Mouse (Mus musculus) heart, embryonic 13.5 days (tissue): Measurements from ENCODE around the gene Lrrn4cl. TPM values are rescaled to one million over a fixed set of nuclear protein-coding genes. Genes with fewer than 3 reads are reported as not detected.

Experiments
- ATAC-seq: fragments of 200-750 bp; cut with Nextera tagmentation; 2 replicates; pipeline ENCODE4 v1.8.0; 2017; ENCODE audit warnings: moderate TSS enrichment; ENCODE audit not compliant: insufficient number of reproducible peaks, low FRiP score, low TSS enrichment; ENCODE audit errors: extremely low read depth
- H3K27ac ChIP-seq: fragments of 300-500 bp; sonication (generic); replicated peaks from 2 replicates; pipeline ENCODE4 v1.5.1; 2015; ENCODE audit warnings: moderate library complexity, mild to moderate bottlenecking, inconsistent platforms
- H3K27me3 ChIP-seq: fragments of 300-500 bp; sonication (generic); replicated peaks from 2 replicates; pipeline ENCODE4 v1.6.1; 2015; ENCODE audit warnings: mild to moderate bottlenecking, inconsistent platforms
- H3K36me3 ChIP-seq: fragments of 300-500 bp; sonication (generic); 2 replicates; pipeline ENCODE4 v1.6.1; 2015; ENCODE audit warnings: mild to moderate bottlenecking, inconsistent platforms
- H3K4me1 ChIP-seq: fragments of 300-500 bp; sonication (generic); 2 replicates; pipeline ENCODE4 v1.6.1; 2015; ENCODE audit warnings: inconsistent platforms
- H3K4me2 ChIP-seq: fragments of 300-500 bp; sonication (generic); 2 replicates; pipeline ENCODE4 v1.6.1; 2015; ENCODE audit warnings: inconsistent platforms, mild to moderate bottlenecking, moderate library complexity
- H3K4me3 ChIP-seq: fragments of 300-500 bp; sonication (generic); 2 replicates; pipeline ENCODE4 v1.5.1; 2015; ENCODE audit warnings: moderate library complexity, mild to moderate bottlenecking, inconsistent platforms
- H3K9ac ChIP-seq: fragments of 300-500 bp; sonication (generic); 2 replicates; pipeline ENCODE4 v1.6.1; 2015; ENCODE audit warnings: inconsistent platforms, mild to moderate bottlenecking, moderate library complexity
- H3K9me3 ChIP-seq: fragments of 300-500 bp; sonication (generic); 2 replicates; pipeline ENCODE4 v1.6.1; 2016; ENCODE audit warnings: inconsistent platforms
- WGBS: fragments of 180-500 bp; shearing (Covaris S2); methylation state at CpG from one replicate; pipeline ENCODE4 v1.1.7; 2015; ENCODE audit warnings: mixed read lengths; 5-methylcytosine and 5-hydroxymethylcytosine counted together
- polyA plus RNA-seq: library from polyadenylated mRNA; unstranded; fragments of >200 nt; fragmentation: Nextera tagmentation; extraction: Ambion mirVana; gene quantifications from 2 replicates; pipeline ENCODE4 v1.2.1, GENCODE M21; 2015

The Lrrn4cl gene
- 0.79 and 0.88 TPM in 2 replicates for polyA plus RNA-seq

- Histone ChIP-seq H3K27me3 (no peaks in the 10 kb centered on the region), H3K4me1 (peaks cover 13% of the 10 kb centered on the region), H3K4me3 (peak within 1 kb of the TSS; percentile 13), H3K27ac (peak within 1 kb of the TSS; percentile 61), H3K36me3 (peaks cover 37% of the 10 kb centered on the region), H3K9ac (peak within 1 kb of the TSS; percentile 62), H3K4me2 (peak within 1 kb of the TSS; percentile 47), H3K9me3 (no peaks in the 10 kb centered on the region)
- ATAC-seq, result no peak
- WGBS, result 17% methylated on average over 7 of the region's 7 CpGs
Measured at GRCm38 (mm10) chr19:8850402-8850901, at the start of gene Lrrn4cl. Gene Lrrn4cl, plus strand, starts transcription at chr19:8850768.

GRCm38 (mm10) chr19:8802130-8802821 lies 48.3 kb upstream of the Lrrn4cl start, which contains the start of gene Zbtb3:
Gene Zbtb3, plus strand, starts transcription at chr19:8802555.
- Histone ChIP-seq H3K9me3 (no peaks in the 10 kb centered on the region), H3K4me1 (peaks cover 19% of the 10 kb centered on the region), H3K27ac (peak within 1 kb of the TSS; percentile 90), H3K4me2 (peak within 1 kb of the TSS; percentile 84), H3K4me3 (peak within 1 kb of the TSS; percentile 76), H3K9ac (peak within 1 kb of the TSS; percentile 84), H3K27me3 (no peaks in the 10 kb centered on the region), H3K36me3 (peaks cover 34% of the 10 kb centered on the region)
- peak; percentile 97 for ATAC-seq
- WGBS, result under 1% methylated on average over 30 of the region's 30 CpGs

- no peaks in the 10 kb centered on the region for H3K9me3 ChIP-seq
- peak overlapping the region; percentile 84 for H3K4me2 ChIP-seq
- 84% methylated on average over 9 of the region's 9 CpGs for WGBS
- H3K27ac ChIP-seq, result peak overlapping the region; percentile 90; the same call in 1 of the 2 replicates
- peaks cover 13% of the 10 kb centered on the region for H3K4me1 ChIP-seq
- H3K4me3 ChIP-seq, result peak overlapping the region; percentile 76
- peaks cover 43% of the 10 kb centered on the region for H3K36me3 ChIP-seq
- ATAC-seq, result no peak
- peak overlapping the region; percentile 84; the same call in 1 of the 2 replicates for H3K9ac ChIP-seq
- H3K27me3 ChIP-seq, result no peaks in the 10 kb centered on the region
Measured at GRCm38 (mm10) chr19:8803204-8803780, 47.3 kb upstream of the Lrrn4cl start.

GRCm38 (mm10) chr19:8803879-8804660 lies 46.5 kb upstream of the Lrrn4cl start:
- H3K36me3 ChIP-seq, result peaks cover 49% of the 10 kb centered on the region
- 83% methylated on average over 11 of the region's 11 CpGs for WGBS
- H3K4me1 ChIP-seq, result peaks cover 13% of the 10 kb centered on the region
- no peak overlapping the region for H3K27ac ChIP-seq
- H3K9me3 ChIP-seq, result no peaks in the 10 kb centered on the region
- H3K4me3 ChIP-seq, result no peak overlapping the region
- no peak overlapping the region for H3K4me2 ChIP-seq
- no peak overlapping the region for H3K9ac ChIP-seq
- no peak for ATAC-seq
- no peaks in the 10 kb centered on the region for H3K27me3 ChIP-seq

GRCm38 (mm10) chr19:8806810-8807209 lies 43.8 kb upstream of the Lrrn4cl start:
- Histone ChIP-seq H3K27ac (no peak overlapping the region), H3K36me3 (peaks cover 70% of the 10 kb centered on the region)
- no peak for ATAC-seq

GRCm38 (mm10) chr19:8815812-8816211 lies 34.8 kb upstream of the Lrrn4cl start:
- 83% methylated on average over 11 of the region's 11 CpGs for WGBS
- peaks cover 60% of the 10 kb centered on the region for H3K36me3 ChIP-seq
- no peak for ATAC-seq

More at GRCm38 (mm10) chr19:8806810-8807209, 43.8 kb upstream of the Lrrn4cl start:
- Histone ChIP-seq H3K9me3 (no peaks in the 10 kb centered on the region), H3K4me1 (peaks cover 9% of the 10 kb centered on the region), H3K27me3 (no peaks in the 10 kb centered on the region), H3K4me2 (no peak overlapping the region), H3K9ac (no peak overlapping the region), H3K4me3 (no peak overlapping the region)
- WGBS, result 90% methylated on average over 5 of the region's 5 CpGs

GRCm38 (mm10) chr19:8817001-8817400 lies 33.6 kb upstream of the Lrrn4cl start:
- 82% methylated on average over 3 of the region's 3 CpGs for WGBS

More at GRCm38 (mm10) chr19:8815812-8816211, 34.8 kb upstream of the Lrrn4cl start:
- Histone ChIP-seq H3K27me3 (no peaks in the 10 kb centered on the region), H3K4me1 (peaks cover 23% of the 10 kb centered on the region), H3K4me3 (no peak overlapping the region), H3K9me3 (no peaks in the 10 kb centered on the region), H3K9ac (peak overlapping the region; percentile 61), H3K4me2 (no peak overlapping the region), H3K27ac (no peak overlapping the region)

GRCm38 (mm10) chr19:8818301-8818798 lies 32.2 kb upstream of the Lrrn4cl start:
- ATAC-seq, result no peak
- Histone ChIP-seq H3K36me3 (peaks cover 47% of the 10 kb centered on the region), H3K4me1 (peaks cover 41% of the 10 kb centered on the region), H3K4me2 (peak overlapping the region; percentile 88), H3K9me3 (no peaks in the 10 kb centered on the region), H3K27me3 (no peaks in the 10 kb centered on the region), H3K27ac (peak overlapping the region; percentile 99), H3K9ac (peak overlapping the region; percentile 89), H3K4me3 (peak overlapping the region; percentile 99)
- WGBS, result 19% methylated on average over 14 of the region's 14 CpGs

More at GRCm38 (mm10) chr19:8817001-8817400, 33.6 kb upstream of the Lrrn4cl start:
- ATAC-seq, result no peak
- Histone ChIP-seq H3K4me3 (peak overlapping the region; percentile 99; the same call in 1 of the 2 replicates), H3K4me2 (peak overlapping the region; percentile 88), H3K36me3 (peaks cover 52% of the 10 kb centered on the region), H3K9ac (peak overlapping the region; percentile 69), H3K27ac (no peak overlapping the region), H3K4me1 (peaks cover 28% of the 10 kb centered on the region), H3K27me3 (no peaks in the 10 kb centered on the region), H3K9me3 (no peaks in the 10 kb centered on the region)

GRCm38 (mm10) chr19:8818801-8819595 lies 31.6 kb upstream of the Lrrn4cl start, which contains the start of gene Ttc9c:
Gene Ttc9c, minus strand, starts transcription at chr19:8819333.
- peaks cover 42% of the 10 kb centered on the region for H3K4me1 ChIP-seq
- H3K27me3 ChIP-seq, result no peaks in the 10 kb centered on the region
- H3K4me2 ChIP-seq, result peak within 1 kb of the TSS; percentile 88
- H3K9ac ChIP-seq, result peak within 1 kb of the TSS; percentile 99
- ATAC-seq, result peak; percentile 75
- H3K9me3 ChIP-seq, result no peaks in the 10 kb centered on the region
- H3K27ac ChIP-seq, result peak within 1 kb of the TSS; percentile 99
- peak within 1 kb of the TSS; percentile 99 for H3K4me3 ChIP-seq
- under 1% methylated on average over 33 of the region's 33 CpGs for WGBS
- H3K36me3 ChIP-seq, result peaks cover 47% of the 10 kb centered on the region
